Mouse (Mus musculus) midbrain, embryonic 16.5 days (tissue): ENCODE measurements around the gene Prpf8. TPM values are rescaled to one million over a fixed set of nuclear protein-coding genes. Genes with fewer than 3 reads are reported as not detected.
"Not testable (repeated sequence)": the region's sequence is repeated elsewhere in the genome, so short reads cannot be mapped to it uniquely, and the experiment has no call there.

Experiments used
- ATAC-seq: fragments of 200-750 bp; cut with Nextera tagmentation; 2 replicates; pipeline ENCODE4 v1.8.0; 2017; ENCODE audit warnings: moderate TSS enrichment
- H3K27ac ChIP-seq: fragments of 300-500 bp; sonication (generic); 2 replicates; pipeline ENCODE4 v1.5.1; 2014; ENCODE audit warnings: mild to moderate bottlenecking, low read length, mixed read lengths
- H3K27me3 ChIP-seq: fragments of 300-500 bp; sonication (generic); 2 replicates; pipeline ENCODE4 v1.6.1; 2014; ENCODE audit warnings: low read depth, low read length, mixed read lengths; ENCODE audit not compliant: control insufficient read depth, insufficient read depth
- H3K36me3 ChIP-seq: fragments of 300-500 bp; sonication (generic); 2 replicates; pipeline ENCODE4 v1.6.1; 2014; ENCODE audit warnings: mild to moderate bottlenecking, low read length, moderate library complexity, mixed read lengths; ENCODE audit not compliant: control insufficient read depth, insufficient read depth
- H3K4me1 ChIP-seq: fragments of 300-500 bp; sonication (generic); 2 replicates; pipeline ENCODE4 v1.6.1; 2014; ENCODE audit warnings: mild to moderate bottlenecking, low read length, mixed read lengths; ENCODE audit not compliant: control insufficient read depth, insufficient read depth
- H3K4me2 ChIP-seq: fragments of 300-500 bp; sonication (generic); 2 replicates; pipeline ENCODE4 v1.6.1; 2014; ENCODE audit warnings: mild to moderate bottlenecking, low read length, mixed read lengths
- H3K4me3 ChIP-seq: fragments of 300-500 bp; sonication (generic); 2 replicates; pipeline ENCODE4 v1.5.1; 2014; ENCODE audit warnings: low read depth, mild to moderate bottlenecking, low read length, moderate library complexity, mixed read lengths
- H3K9ac ChIP-seq: fragments of 300-500 bp; sonication (generic); 2 replicates; pipeline ENCODE4 v1.6.1; 2014; ENCODE audit warnings: low read depth, low read length, mixed read lengths
- H3K9me3 ChIP-seq: fragments of 300-500 bp; sonication (generic); replicated peaks from 2 replicates; pipeline ENCODE4 v1.6.1; 2014; ENCODE audit warnings: mild to moderate bottlenecking, low read length, mixed read lengths; ENCODE audit not compliant: control insufficient read depth, poor library complexity, severe bottlenecking
- WGBS: fragments of 180-500 bp; shearing (Covaris S2); extraction: QIAGEN DNeasy Blood & Tissue Kit; methylation state at CpG from one replicate; pipeline ENCODE4 v1.1.7; 2014; 5-methylcytosine and 5-hydroxymethylcytosine counted together
- microRNA counts: library from miRNA; unstranded; fragments of <30 nt; microRNA quantifications from one replicate; lab custom pipeline; 2016
- microRNA-seq: library from miRNA; unstranded; fragments of <30 nt; microRNA quantifications from one replicate; pipeline ENCODE4, GENCODE M21; 2017
- polyA plus RNA-seq: library from polyadenylated mRNA; unstranded; fragments of >200 nt; fragmentation: Nextera tagmentation; extraction: Ambion mirVana; gene quantifications from 2 replicates; pipeline ENCODE4 v1.2.1, GENCODE M21; 2015

Prpf8 gene
- polyA plus RNA-seq, 1 experiment from 2014 or later: 42.9 TPM

DNA sequence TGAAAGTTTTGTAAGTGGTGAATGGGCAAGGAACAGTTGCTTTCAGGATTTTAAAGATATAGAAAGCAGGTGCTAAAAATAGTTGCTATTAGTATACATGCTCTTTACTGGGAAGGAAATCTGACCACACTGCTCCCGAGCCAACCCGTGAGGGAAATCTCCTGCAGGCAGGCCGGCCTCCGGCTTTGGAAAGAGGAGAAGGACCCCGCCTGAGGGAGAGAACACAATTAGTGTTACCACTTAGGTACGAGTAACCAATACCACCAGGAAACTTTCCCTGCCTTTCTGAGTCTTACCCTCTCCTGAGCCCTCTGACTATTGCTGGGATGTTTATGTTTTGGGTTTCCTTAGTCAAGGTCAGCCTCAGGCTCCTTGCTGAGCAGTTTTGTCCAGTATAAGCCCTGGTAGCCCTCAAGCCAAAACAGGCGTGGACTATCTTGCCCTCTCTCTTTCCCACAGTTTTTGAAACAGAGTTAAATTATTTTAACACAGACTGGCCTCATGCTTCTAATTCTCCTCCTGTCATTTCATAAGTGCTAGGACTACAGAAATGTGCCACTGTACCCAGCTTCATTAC is 66.4 kb downstream of the Prpf8 start:
- no peak for ATAC-seq
- Histone ChIP-seq H3K4me3 (no peak overlapping the region), H3K4me2 (no peak overlapping the region), H3K4me1 (peaks cover 6% of the 10 kb centered on the region; the same call in 1 of the 2 replicates), H3K36me3 (peaks cover 9% of the 10 kb centered on the region), H3K9ac (no peak overlapping the region), H3K27me3 (no peaks in the 10 kb centered on the region), H3K9me3 (no peaks in the 10 kb centered on the region), H3K27ac (0 out of 2 replicates have a peak overlapping the region, but pooled peaks have one; percentile 4)
- 65% methylated on average over 7 of the region's 7 CpGs for WGBS

DNA sequence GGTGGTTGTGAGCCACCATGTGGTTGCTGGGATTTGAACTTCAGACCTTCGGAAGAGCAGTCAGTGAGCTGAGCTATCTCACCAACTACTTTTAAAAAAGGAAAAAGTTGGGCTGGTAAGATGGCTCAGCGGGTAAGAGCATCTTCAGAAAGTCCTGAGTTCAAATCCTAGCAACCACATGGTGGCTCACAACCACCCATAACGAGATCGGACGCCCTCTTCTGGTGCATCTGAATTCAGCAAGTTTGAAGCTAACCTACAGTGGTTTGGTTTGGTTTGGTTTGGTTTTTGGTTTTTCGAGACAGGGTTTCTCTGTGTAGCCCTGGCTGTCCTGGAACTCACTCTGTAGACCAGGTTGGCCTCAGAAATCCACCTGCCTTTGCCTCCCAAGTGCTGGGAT is 69.4 kb downstream of the Prpf8 start:
- ATAC-seq, H3K36me3 ChIP-seq, H3K9me3 ChIP-seq, H3K4me1 ChIP-seq, H3K27me3 ChIP-seq, H3K4me2 ChIP-seq, H3K9ac ChIP-seq, H3K27ac ChIP-seq, H3K4me3 ChIP-seq: not testable (repeated sequence)
- 95% methylated on average over 6 of the region's 6 CpGs for WGBS

DNA sequence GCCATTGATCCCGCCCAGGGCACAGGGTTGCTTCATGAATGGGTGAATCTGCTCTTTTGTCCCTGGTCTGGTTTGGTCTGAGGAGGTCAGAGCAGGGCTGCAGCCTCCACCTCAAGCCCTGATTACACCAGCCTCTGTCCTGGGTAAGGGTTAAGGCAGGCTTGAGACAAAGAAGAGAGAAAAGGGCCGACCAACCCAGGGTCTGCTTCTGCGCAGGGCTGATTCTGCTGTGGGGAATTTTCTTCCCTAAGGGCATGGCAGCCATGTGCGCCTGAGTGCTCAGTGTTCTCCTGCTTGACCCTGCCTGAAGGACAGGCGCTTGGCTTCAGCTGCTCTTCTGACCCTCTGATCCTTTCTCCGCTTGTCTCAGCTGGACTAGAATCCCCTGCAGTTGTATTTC is 70.5 kb downstream of the Prpf8 start:
- no peaks in the 10 kb centered on the region for H3K4me1 ChIP-seq
- H3K27ac ChIP-seq: no peak overlapping the region
- H3K9me3 ChIP-seq: no peaks in the 10 kb centered on the region
- no peak overlapping the region for H3K4me2 ChIP-seq
- H3K36me3 ChIP-seq: peaks cover 11% of the 10 kb centered on the region
- no peak for ATAC-seq
- H3K9ac ChIP-seq: no peak overlapping the region
- no peak overlapping the region for H3K4me3 ChIP-seq
- WGBS: 81% methylated on average over 6 of the region's 6 CpGs
- H3K27me3 ChIP-seq: no peaks in the 10 kb centered on the region

DNA sequence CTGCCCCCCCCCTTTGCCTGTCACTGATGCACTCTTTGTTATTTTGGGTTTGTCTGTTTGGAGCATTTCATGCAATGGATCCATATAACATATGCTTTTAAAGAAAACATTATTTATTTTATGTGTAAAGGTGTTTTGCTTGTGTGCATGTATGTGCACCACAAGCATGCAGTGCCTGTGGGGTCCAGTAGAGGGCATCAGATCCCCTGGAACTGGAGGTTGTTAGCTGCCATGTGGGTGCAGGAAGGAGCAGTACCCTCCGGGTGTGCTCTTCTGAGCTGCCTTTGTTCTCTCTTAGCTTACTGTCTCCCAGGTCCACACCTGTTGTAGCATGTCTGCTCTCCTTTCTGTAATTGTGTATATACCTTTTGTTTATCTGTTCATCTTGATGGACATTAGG is 71.5 kb downstream of the Prpf8 start:
- WGBS: 91% methylated on average over 1 of the region's 1 CpGs

More for the DNA sequence above, 71.5 kb downstream of the Prpf8 start:
- Histone ChIP-seq H3K4me1 (no peaks in the 10 kb centered on the region), H3K9ac (no peak overlapping the region), H3K9me3 (no peaks in the 10 kb centered on the region), H3K27ac (no peak overlapping the region), H3K4me2 (no peak overlapping the region), H3K27me3 (no peaks in the 10 kb centered on the region), H3K4me3 (no peak overlapping the region), H3K36me3 (peaks cover 15% of the 10 kb centered on the region)
- no peak for ATAC-seq

MicroRNA genes within 50 kb of the gene (microRNA counts, 519-probe panel; counts per million panel counts)
- microRNA mmu-miR-22 (lab: Ali Mortazavi, UCI): 3,424 counts per million, percentile 94 among the panel's probes with 10 or more counts

Small RNA genes lying within 50 kb of the gene (microRNA-seq; reads per million reads assigned to microRNA genes)
- gene Mir22: 5,905 reads per million, percentile 93 among the genes with 10 or more reads in this experiment
- gene Mir3971: not detected

Other genes with a start within 250 kb of the Prpf8 start
- gene Rpa1, start 138.5 kb upstream of the Prpf8 start, polyA plus RNA-seq: 50.6 and 50.7 TPM in 2 replicates
- gene Smyd4, start 138.4 kb upstream of the Prpf8 start, polyA plus RNA-seq: 17.3 TPM in 2 replicates
- 28.5 and 31.8 TPM in 2 replicates for gene Serpinf1, start 64.1 kb upstream of the Prpf8 start, polyA plus RNA-seq
- not detected in 2 replicates for gene Serpinf2, start 47.2 kb upstream of the Prpf8 start, polyA plus RNA-seq
- 7.4 and 7.6 TPM in 2 replicates for gene Wdr81, start 32.1 kb upstream of the Prpf8 start, polyA plus RNA-seq
- gene Tlcd2, start 25.1 kb upstream of the Prpf8 start, polyA plus RNA-seq: 1.9 TPM in 2 replicates
- 2.8 and 2.9 TPM in 2 replicates for gene Rilp, start 23.3 kb downstream of the Prpf8 start, polyA plus RNA-seq
- gene Scarf1, start 26.7 kb downstream of the Prpf8 start, polyA plus RNA-seq: 3.4 and 4.3 TPM in 2 replicates
- gene Slc43a2, start 44.9 kb downstream of the Prpf8 start, polyA plus RNA-seq: 19.4 and 21.0 TPM in 2 replicates
- 95.7 and 98.3 TPM in 2 replicates for gene Pitpna, start 101.3 kb downstream of the Prpf8 start, polyA plus RNA-seq
- gene Inpp5k, start 144.2 kb downstream of the Prpf8 start, polyA plus RNA-seq: 40.0 and 40.2 TPM in 2 replicates
- gene Myo1c, start 163.7 kb downstream of the Prpf8 start, polyA plus RNA-seq: 10.3 and 10.8 TPM in 2 replicates
- gene Crk, start 192.4 kb downstream of the Prpf8 start, polyA plus RNA-seq: 105 and 118 TPM in 2 replicates
- 1,507 and 1,584 TPM in 2 replicates for gene Ywhae, start 246.1 kb downstream of the Prpf8 start, polyA plus RNA-seq